Mouse (Mus musculus): Measurements from ENCODE around the gene Gm45337.

The Gm45337 gene

DNA sequence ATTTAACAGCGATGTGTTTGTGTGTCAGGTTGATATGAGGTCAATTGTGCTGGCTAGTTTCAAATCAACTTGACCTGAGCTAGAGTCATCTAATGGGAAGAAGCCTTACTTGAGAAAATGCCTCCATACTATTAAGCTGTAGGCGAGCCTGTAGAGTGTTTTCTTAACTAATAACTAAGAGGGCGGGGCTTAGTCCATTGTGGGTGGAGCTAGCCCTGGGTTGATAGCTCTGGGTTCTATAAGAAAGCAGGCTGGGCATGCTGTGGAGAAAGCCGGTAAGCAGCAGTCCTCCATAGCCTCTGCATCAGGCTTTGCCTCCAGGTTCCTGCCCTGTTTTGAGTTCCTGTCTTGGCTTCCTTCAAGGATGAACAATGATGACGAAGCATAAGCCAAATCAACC lies 39.7 kb downstream of the Gm45337 start:
- DNase-seq (ENCODE audit: inconsistent ontology term) = no peak

DNA sequence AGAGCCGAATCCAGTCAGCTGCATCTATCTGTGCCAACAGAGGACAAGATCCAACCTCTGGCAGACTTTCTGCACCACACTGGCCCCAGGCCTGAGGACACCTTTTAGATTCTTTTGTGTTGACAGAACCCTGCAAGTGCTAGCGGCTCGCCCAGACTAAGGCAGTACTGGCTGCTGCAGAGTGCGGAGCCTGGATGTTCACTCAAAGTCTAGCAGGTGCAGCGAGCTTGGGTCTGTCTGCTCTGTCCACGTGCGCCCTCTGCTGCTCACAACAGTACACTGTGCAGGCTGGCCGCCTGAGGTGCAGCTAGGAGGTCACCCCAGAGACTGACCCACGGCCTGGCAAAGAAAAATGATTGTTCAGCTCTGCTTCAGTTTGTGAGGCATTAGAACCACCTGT lies 46.6 kb downstream of the Gm45337 start:
- peak; percentile 62 for DNase-seq (ENCODE audit: inconsistent ontology term)

DNA sequence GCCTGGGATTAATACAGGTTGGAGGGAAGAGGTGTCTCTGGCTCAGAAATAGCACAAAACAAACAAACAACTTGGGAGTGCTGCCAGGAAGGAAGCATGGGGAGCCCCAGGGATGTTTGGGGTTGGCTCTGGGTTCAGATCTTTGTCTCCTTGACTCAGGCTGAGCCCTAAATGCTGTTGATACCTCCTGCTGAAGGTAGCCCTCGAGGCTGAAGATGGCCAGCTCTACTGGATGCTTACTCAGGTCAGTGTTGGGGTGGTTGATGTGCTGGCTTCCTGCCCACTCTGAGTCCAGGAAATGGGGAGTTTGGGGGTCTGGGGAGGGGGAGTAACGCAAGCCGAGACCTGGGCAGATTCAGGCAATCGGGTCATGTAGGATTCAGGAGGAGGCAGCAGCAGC lies 47.7 kb downstream of the Gm45337 start:
- DNase-seq (ENCODE audit: inconsistent ontology term) = no peak

DNA sequence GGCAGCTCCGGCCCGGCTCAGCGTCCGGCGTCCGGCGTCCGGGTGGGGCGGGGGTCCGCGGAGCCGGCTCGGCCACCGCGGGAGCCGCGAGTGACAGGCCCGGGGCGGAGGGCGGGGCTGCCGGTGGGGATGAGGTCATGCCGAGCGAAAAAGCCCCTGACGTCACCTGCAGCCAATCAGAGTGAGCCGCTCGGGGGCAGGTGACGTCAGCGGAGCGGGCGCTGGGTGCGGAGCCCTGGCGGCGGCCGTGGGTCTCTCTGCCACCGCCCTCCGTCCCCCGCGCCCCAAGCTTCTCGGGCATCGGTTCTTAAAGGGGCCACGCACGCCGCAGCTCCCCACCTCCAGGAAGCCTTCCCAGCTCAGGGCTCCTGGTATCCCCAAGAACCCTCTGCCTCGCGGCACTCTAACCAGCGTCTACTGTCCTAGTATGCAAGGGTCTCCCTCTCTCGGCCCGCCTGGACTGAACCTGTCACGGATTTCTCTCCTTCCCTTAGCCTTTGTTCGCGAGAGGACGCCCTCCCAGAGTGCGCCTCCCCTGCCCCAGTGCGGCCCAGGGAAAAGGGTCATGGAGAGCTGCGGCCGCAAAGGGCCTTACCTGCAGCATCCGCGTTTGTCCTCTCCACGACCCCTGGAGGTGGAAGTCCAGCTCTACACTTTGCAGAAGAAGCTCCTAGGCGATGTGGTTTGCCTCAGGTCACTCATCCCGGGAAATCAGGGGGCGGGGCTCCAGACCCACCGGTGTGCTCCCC lies 49.0 kb downstream of the Gm45337 start, which contains the start of gene Dusp8:
Gene Dusp8, minus strand, starts transcription at position 661 of the 749 bp plus-strand sequence.
- DNase-seq (ENCODE audit: inconsistent ontology term) = peak; percentile 95

DNA sequence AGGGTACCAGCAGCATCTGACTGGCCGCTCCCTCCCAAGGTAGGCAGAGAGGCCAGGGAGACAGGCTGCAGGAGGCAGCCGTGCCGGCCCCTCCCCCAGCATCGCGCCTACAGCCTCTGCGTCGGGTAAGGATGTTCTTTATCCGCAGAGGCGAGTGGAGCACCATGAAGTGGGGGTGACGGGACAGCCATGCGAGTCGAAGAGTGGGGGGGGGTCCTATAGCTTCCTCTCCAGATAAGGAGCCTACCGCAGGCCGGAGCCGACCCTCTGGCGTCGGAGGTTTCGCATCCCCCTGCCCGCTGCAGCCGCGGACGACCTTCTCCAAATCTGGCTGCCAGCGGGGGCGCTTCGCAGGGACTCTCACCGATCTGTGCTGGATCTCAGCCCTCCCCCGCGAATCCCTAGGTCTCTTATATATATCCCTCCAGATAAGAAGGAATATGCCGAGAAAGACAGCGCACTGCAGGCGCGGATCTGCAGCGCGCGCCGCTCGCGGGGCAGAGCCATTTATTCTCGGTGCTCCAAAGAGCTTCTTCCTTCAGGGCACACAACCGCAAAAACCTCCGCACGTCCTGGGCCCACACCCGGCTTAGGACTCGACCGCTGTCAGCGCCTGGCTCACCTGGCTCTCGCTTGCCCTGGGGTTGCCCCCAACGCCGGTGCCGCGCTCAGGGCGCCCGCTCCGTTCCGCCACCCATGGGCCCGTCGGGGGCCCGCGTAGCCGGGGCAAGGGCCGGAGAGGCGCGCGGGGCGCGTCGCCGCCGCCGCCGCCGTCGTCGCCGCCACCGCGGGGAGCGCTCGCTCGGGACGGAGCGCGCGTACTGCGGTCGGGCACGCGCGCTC lies 49.9 kb downstream of the Gm45337 start:
- DNase-seq (ENCODE audit: inconsistent ontology term) = peak; percentile 47

DNA sequence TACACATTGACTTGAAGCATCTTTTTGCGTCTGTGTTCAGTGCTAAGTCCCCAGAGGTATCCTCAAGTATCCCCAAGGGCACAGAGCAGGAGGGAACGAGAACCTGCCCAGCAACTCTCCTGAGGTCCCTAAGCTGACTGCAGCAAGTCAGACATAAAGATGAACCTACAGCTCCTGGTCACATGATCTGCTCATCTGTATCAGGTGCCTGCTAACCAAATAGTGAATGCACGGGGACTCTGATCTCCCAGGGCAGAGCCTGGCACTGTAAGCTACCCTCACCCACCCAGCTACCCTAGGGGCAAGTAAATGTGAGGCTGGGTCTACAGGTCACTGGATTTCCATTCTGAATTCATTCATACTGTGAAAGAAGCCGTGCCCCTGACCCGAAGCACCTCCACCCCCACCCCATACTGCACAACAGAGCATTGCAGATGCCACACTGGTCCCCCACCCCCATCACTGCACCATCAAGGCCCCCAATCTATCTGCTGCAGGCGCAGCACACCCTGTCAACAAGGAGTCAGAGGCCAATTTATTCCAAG lies 50.6 kb downstream of the Gm45337 start:
- DNase-seq (ENCODE audit: inconsistent ontology term) = no peak

All from Muller cell, postnatal 12 days (primary cell).